Mouse (Mus musculus): Measurements from ENCODE around the gene Fndc1.

Fndc1 gene

DNA sequence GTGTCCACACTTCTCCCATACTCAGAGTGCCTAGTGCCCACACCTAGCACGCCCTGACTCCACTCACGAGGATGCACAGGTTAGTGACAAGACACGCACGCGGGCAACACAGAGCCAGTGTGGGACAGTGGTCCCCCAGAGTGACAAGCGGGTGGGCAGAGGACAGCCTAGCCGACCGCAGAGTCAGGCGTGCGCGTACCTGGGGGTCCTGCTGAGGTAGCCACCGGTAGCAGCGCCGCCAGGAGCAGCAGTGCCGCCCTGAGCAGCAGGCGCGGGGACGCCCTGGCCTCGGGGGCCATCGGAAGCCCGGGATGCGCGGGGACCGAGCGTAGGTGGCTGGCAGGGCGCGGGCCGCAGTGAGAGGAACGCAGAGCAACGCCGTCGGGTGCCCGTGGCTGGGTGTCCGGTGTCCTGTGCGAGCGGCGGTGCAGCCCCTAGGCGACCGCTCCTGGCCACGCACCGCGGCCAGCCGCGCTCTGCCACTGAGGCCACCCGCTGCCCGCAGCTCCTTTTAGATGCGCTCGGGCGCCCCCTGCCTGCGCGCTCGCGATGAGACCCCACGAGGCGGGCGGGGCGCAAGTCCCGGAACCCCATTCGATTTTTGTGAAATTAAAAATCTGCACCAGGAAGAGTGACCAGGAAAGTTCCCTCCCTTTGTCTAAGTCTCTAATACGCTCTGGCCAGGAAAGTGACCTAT lies at the start of gene Fndc1:
TSS of gene Fndc1 (minus strand) at position 484 of the 697 bp plus-strand sequence.
- DNase-seq (ENCODE audit: low spot score in 2 of 2): peak; percentile 44 to 45

DNA sequence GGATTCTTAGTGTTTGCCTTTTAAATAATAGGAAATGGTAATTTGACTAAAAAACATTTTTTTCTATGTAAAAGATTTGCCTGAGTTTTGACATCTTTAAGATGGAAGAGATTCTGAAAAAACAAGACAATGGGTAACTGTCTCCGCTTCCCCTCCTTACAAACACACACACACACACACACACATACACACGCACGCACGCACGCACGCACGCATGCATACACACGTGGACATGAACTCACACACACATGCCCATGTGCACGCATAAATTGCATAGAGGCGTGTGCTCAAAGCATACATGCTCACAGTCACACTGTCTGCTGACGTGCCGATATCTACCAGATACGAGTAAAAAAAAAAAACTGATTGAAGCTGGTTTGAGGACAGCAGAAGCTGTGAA lies 49.4 kb upstream of the Fndc1 start:
- no peak for DNase-seq (ENCODE audit: low spot score in 2 of 2)

DNA sequence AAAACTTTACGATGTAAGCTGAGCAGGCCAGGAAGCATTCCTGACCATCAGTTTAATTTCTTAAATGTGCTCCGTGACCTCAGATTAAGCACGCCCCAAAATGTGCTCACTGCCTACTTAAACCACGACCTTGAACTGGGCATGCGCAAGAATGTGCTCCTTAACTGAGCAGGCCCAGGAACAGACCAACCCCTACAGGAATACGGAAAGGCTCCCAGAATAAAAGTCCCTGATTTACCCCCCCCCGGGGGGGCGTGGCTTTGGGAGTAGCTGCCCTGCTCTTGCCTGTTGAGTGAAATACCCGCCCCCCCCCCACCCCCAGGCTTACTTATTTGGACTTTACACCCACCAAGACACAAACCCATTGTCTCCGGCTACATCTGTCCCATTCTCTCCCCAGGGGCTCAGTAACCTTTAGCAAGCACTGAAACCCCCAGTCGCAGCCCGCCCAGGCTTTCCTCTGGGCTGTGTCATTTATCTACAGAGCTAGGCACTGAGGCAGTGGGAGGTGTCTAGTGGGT lies 48.9 kb upstream of the Fndc1 start:
- peak in 1 of 2 experiments; percentile 21 for DNase-seq (ENCODE audit: low spot score in 2 of 2)

DNA sequence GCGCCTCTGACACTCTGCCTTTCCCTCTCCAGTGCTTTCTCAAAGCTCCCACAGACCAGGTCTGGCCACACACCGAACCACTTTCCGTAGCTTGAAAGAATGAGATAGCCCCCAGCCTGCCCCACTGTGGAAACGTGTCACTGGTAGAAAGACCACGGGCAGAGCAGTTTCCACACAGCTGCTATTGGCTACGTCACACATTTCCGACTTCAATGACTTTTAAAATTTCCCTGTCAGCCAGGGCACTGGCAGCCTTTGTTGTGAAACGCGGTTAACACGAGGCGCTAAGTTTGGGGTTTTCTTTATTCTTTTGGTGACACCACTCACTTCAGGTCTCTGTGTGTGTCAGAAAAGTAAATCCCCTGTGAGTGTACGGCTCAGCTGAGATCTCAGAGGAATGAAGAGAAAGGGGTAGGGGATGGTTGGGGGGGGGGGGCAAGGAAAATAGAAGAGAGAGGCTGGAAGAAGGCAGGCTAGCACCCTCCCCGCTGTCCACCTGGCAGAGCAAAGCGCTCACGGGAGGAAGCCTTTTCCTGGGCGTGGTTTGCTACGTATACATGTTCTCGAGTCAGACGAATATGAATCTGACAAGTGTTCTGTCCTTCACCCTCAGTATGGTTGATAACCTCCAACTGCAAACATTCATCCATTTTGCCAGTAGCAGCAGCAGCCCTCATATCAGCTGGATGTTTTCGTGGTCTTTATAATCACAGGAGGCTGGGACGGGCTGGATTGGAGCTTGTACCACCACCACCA lies 47.9 kb upstream of the Fndc1 start:
- DNase-seq (ENCODE audit: low spot score in 2 of 2): no peak

DNA sequence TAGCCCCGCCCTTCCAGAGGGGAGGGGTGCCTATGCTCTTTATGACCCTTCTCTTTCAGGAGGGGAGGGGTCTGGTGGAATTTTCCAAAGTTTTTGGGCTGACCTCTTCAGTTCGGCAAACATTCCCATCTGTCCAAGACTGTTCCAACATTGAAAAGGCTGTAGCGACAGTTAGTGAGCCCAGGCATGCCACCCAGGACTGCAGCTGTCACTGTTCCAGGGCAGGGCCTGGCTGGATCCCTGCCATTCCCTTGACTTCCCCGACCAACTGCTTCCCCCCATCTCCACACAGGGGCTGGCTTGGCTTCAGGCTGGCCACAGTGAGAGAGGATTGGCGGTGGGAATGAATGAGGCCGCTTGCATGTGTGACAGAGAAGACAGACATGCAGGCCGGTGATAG lies 46.3 kb upstream of the Fndc1 start:
- DNase-seq (ENCODE audit: low spot score in 2 of 2): no peak

DNA sequence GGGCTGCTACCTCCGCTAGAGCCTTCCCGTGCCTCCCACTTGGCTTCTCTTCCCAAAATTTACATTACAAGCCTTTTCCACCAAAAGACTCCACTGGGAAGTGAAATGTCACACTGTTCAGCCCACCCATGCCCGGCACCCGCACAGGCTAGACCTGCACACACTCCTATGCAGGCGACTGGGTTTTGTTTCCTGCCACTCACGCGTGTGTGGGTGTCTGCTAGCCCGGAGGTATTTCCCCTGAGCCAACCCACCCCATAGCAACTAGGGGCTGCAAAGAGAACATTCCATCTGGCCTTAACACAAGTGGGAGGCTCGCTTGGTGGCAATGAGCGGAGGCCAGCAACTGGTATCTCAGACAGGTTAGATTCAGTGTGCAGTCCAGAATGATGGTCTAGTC lies 44.7 kb upstream of the Fndc1 start:
- DNase-seq (ENCODE audit: low spot score in 2 of 2): no peak

DNA sequence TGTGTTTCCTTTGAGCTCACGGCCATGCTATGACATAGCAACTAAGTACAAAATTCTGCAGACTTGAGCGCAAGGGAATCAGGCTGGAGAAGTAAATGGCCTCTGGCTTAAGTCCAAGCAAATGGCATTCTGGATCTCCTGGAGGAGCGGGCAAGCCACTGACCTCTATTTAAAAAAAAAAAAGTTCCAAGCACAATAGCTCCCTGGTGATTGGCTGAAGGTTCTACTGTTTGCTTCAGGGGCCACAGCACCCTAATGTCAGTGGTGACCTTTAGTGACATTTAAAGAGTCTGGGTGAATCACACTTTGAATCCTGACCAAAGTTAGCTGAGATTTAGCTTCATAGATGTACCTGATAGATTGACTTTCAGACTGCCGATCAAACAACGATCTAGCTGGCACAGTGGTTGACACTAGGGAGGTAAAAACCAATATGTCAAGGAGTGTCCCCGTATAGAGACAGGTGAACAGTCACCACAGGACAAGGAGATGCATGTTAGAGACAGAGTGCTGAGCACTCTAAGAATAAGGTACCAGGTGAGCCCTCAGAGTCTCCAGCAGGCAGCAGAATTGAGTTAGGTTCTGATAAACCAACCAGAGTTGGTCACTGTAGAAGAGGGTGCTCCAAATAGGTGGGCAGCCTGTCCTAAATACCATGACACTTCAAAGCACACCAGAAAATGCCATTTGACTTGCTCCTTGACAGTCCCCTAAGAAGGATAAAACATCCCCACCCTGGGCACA lies 43.9 kb upstream of the Fndc1 start:
- DNase-seq (ENCODE audit: low spot score in 2 of 2): no peak

DNA sequence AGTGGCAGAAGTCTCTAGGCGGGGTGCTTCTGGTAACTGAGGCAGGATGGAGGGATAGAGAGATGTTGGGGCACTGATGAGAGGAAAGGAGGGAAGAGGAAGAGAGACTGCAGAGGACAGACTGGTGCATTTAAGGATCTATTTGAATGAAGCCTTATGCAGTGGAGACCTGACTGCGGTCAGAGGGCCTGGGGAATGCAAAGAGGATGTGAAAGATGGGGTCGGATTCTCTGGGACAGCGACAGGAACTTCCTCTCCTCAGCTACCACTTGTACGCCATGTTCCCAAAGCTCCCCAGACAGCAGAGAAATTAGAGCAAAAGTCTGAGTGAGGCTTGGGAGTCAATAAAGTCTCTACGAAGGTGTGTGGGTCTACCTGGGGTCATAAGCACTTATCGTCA lies 42.0 kb upstream of the Fndc1 start:
- DNase-seq (ENCODE audit: low spot score in 2 of 2): no peak

DNA sequence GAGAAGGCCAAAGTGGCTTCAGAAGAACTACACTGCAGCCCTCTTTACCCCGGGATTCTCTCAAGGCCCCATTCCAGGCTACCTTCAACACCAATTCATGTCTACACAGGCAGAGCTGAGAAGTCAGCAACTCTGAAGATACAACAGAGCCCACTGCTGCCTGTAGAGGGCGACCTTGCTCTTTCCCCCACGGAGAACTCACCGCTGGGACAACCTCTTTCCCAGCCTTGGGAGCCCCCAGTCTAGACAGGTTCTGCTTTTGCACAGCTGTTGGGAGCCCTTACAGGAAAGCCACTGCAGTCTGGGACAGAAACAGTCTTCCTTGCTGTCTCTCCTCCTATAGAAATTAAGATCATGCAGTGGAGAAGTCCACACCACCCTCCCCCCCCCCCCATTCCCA lies 41.5 kb upstream of the Fndc1 start:
- DNase-seq (ENCODE audit: low spot score in 2 of 2): peak; percentile 56 to 69

DNA sequence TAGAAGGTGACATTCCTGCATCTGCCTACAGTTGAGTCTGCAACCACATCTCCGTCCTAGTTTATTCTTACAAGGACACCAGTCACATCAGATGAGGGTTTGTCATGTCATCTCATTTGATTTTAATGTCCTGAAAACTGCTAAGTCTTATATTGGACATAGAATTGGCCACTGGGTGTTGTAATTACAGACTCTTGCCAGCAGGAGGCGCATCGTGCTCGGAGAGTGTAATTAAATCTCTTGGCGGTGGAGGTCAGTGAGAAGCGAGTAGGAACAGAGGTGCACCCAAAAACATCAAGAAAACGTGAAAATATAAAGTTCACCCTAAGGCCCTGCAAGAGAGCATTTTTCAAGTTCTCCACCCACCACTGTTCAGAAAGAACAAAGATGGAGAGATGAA lies 37.6 kb upstream of the Fndc1 start:
- DNase-seq (ENCODE audit: low spot score in 2 of 2): peak in 1 of 2 experiments; percentile 19

DNA sequence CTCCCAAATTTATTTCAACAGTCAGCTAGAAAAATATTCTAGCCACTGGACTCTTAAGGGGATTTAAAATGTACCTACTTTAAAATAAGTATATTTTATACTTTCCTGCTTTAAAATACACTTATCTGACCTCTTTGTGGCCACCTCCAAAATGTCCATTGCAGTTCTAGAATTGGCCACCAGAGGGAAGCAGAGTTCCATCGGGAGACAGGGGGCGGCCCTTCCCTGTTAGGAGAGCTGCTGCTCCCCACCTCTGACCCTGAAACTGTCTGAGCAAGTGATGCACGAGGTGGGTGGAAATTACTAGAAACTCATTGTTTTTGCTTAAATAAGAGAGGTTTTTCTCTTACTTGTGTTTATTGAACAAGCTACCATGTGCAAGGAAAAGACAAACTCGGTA lies 36.6 kb upstream of the Fndc1 start:
- peak; percentile 42 to 65 for DNase-seq (ENCODE audit: low spot score in 2 of 2)

DNA sequence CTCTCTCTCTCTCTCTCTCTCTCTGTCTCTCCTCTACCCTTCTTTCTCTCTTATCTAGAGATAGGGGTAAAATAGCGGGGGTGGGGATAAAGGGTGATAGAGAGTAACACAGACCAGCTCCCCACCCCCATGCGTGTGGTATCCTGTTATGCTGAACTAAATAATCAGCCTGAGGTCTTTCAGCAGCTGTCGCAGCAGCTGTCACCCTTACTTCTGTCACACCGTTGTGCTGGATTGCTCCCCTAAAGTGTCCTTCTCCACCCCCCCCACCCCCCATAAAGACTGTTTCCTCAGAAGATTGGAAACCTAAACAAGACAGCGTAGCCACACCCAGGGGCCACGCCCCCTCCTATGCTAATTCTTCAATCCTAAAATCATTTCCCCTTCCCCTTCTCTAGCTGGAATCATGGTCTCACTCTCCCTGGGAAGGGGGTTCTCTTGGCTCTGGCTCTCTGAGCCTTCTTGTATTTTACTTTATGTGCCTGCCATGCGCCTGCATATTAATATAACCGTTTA lies 33.8 kb upstream of the Fndc1 start:
- DNase-seq (ENCODE audit: low spot score in 2 of 2): no peak

DNA sequence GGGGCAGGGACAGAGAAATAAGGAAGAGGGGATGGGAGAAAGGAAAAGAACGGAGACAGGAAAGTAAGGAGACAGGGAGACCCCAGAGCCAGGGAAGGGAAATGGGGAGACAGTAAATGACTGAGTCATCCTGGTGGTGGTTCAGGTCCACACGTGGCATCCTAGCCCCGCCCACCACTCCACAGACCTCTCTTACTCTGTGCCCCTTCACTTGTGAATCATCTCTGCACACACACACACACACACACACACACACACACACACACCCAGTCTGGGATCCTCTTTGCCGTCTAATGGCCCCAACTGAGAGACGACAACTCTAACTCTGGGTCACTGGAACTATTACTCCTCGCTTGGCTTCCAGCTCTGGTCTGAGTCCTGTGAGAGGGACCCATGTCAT lies 30.6 kb upstream of the Fndc1 start:
- no peak for DNase-seq (ENCODE audit: low spot score in 2 of 2)

DNA sequence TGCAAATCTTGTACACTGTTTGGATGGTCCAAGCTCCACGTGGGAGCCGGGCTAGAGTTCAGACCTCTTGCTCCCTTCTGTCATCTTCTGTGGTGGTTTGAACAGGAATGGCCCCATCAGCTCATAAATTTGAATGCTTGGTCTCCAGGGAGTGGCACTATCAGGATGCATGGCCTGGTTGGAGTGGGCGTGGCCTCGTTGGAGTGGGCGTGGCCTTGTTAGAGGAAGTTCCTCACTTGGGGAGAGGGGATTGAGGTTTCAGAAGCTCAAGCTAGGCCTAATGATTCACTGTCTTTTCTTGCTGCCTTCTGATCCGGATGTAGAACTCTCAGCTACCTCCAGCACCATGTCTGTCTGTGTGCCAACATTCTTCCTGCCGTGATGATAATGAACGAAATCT lies 28.7 kb upstream of the Fndc1 start:
- DNase-seq (ENCODE audit: low spot score in 2 of 2): no peak

DNA sequence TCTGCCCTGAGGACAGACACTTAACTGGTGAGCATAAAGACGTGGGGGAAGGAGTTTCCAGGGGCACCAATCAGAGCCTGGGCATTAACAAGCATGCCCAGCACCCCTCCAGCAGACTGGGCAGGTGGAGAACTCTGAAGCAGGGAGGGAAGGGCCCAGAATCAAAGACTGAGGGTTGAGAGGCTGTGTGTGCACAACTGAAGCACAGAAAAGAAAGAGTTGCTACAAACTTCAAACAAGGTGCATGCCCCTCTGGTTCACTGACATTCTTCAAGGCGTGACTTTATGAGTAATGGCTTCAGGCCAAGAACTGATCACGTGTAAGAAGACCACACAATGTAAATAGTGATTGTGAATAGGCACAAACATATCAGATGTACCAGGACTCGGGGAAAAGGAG lies 24.9 kb upstream of the Fndc1 start:
- no peak for DNase-seq (ENCODE audit: low spot score in 2 of 2)

DNA sequence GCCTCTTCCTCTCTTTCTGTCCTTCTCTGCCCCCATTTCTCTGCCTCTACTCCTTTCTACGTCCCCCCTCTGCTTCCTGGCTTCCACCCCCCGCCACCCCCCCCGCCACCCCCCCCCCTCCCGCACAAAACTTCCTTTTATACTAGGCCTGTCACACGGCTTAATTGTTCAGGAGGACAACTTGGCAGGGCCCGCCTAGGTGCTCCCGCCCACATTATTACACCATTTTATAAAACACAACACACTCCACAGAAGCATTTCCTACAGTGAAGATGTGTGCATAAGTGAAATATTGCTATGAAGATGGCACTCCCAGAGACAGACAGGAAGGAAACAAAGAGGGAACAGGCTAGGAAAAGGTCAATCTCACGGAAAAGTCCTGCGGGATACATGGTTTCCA lies 24.4 kb upstream of the Fndc1 start:
- no peak for DNase-seq (ENCODE audit: low spot score in 2 of 2)

DNA sequence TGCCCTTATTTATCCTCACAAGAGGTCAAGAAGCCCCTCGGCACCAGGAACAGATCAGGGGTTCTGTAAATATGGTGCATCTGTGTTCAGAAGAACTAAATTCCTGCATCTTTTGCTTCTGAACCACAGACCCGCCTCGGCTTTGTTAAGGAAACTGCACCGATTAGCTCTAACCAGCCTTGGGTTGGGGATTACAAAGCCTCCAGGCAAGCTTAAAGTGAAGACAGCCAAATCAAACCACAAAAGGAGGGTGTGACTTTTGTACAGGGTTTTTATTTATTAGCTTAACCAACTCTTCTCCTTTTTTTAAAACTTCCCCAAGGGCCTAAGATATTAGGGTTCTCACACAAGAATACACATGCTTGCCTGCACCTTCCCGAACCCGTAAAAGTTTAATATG lies 23.1 kb upstream of the Fndc1 start:
- DNase-seq (ENCODE audit: low spot score in 2 of 2): no peak

DNA sequence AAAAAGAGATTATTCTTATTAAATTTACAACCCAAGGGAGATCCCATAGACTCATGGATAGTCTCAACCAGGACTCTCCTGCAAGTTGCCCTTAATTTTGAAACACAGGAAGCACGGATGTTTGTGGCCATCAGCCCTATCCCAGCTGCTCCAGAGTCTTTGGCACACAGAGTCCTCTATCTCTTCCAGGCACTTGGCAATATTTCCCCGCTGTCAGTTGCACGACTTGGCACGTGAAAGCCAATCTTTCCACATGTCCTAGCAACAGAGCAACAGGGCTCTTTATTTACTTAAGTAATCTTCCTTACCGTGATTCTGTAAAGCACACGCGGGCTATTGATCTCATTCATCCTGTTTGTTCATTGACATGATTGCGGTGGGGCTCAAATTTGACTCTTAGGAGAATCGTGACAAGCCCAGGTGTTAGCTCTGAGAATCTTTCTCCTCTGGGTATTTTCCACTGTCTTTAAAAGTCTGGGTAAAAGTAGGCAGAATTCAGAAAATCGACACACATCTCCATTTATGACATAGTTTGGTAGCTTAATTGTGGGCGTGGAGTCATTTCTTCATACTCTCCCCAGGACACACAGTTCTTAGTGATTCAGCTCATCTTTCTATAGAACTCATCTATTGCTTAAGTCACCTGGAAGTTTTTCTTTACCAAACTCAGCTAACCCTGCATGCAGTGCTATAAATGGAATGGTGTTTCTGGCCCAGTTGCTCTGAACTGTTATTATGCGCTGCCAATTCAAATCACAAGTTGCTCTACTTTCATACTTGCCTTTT lies 13.6 kb upstream of the Fndc1 start:
- DNase-seq (ENCODE audit: low spot score in 2 of 2): peak in 1 of 2 experiments; percentile 50

DNA sequence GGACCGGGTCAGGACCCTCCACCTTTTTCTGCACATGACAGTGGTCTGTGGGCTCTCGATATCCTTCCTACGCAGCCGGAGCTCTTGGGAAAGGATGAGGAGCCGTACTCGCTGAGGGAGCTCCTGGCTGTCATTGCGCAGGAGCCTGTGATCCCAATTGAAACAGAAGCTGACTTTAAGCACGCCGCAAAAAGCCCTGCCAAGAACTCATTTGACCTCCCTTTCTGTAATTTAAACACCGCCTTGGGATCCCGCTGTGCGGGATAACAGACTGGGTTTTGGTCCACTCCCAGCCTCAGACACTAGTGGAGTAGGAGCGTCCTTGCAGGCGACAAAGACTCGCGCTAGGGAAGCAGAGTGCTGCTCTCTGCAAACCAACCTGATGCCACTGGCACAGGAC lies 484 bp upstream of the Fndc1 start:
- DNase-seq (ENCODE audit: low spot score in 2 of 2): no peak

DNA sequence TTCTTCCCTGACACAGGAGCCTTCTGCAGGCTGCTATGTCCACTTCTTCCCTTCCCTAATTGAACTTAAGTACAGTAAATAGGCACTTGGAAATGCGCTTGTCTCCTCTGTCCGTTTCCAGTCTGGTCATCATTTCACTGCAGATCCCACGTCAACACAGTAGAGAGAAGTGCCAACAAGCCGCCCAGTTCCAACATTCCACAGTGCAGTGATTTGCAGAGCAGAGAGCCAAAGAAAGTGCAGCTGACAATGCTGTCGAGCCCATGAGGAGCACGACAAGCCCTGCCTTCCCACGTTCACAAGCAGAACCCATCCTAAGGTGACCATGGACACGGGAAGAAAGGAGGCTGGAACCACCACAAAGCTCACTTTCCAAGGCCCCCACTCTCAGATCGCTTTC lies 1.7 kb downstream of the Fndc1 start:
- DNase-seq (ENCODE audit: low spot score in 2 of 2): no peak

DNA sequence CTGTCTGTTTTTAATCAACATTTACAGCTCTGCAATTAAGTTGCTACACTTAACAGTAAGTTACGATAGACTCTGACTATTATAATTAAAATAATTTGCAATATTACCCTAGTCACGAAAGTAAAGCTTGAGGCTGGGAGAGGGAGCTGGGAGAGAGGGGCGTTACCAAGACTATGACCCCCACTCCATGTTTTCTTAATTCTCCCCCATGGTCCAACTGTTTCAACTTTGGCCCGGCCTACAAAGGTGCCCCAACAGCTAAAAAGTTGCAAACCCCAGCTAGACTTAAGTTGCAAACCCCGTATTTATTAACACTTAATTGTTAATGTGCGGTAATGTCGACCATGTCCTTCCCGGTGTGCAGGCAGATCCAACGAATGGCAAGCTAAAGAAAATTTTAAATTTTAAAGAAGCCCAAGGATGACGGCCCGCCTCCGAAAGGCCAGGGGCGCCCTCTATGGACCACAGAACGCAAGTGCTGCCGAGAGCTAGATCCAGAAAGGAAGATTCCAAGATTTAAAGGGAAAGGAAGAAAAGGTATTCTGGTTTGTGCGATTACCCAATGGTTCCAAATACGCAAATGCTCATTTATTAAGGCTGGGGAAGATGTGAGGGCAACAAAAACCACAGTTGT lies 5.4 kb downstream of the Fndc1 start:
- DNase-seq (ENCODE audit: low spot score in 2 of 2): peak; percentile 15 to 21

Data from urinary bladder, adult 18-20 months (tissue).